Mouse (Mus musculus) myocyte (in vitro differentiated cells): Measurements from ENCODE around the gene Sox6.

ENCODE experiments used
- CEBPB ChIP-seq: IDR thresholded peaks from 2 replicates; pipeline ENCODE4 v1.6.1; 2011; ENCODE audit warnings: mild to moderate bottlenecking, moderate library complexity; ENCODE audit not compliant: poor library complexity, insufficient read depth, severe bottlenecking
- E2F4 ChIP-seq: IDR thresholded peaks from one replicate; pipeline ENCODE4 v1.6.1; 2011; ENCODE audit warnings: mild to moderate bottlenecking, control low read depth, moderate library complexity; ENCODE audit not compliant: insufficient read depth
- MAX ChIP-seq: IDR thresholded peaks from one replicate; pipeline ENCODE4 v1.6.1; 2011; ENCODE audit warnings: low read depth, mild to moderate bottlenecking, control low read depth
- MYOD1 ChIP-seq, 3 experiments: IDR thresholded peaks; one replicate each; pipeline ENCODE4 v1.6.1; 2011; ENCODE audit warnings: control low read depth in 2 of 3, low read depth in 2 of 3, mild to moderate bottlenecking in 2 of 3, moderate library complexity in 1 of 3; ENCODE audit not compliant: insufficient read length in 2 of 3, control insufficient read depth in 1 of 3
- MYOG ChIP-seq, 3 experiments: IDR thresholded peaks; one replicate each; pipeline ENCODE4 v1.6.1; 2011; ENCODE audit warnings: control low read depth in 2 of 3, low read depth in 2 of 3, mild to moderate bottlenecking in 2 of 3; ENCODE audit not compliant: insufficient read length in 2 of 3, control insufficient read depth in 1 of 3, insufficient read depth in 1 of 3
- POLR2A ChIP-seq: IDR thresholded peaks from one replicate; pipeline ENCODE4 v1.6.1; 2011; ENCODE audit warnings: low read depth, mild to moderate bottlenecking, control low read depth, moderate library complexity; ENCODE audit not compliant: insufficient read length
- POLR2AphosphoS2 ChIP-seq: IDR thresholded peaks from one replicate; pipeline ENCODE4 v1.6.1; 2011; ENCODE audit warnings: low read depth, control low read depth; ENCODE audit not compliant: insufficient read length
- REST ChIP-seq: IDR thresholded peaks from one replicate; pipeline ENCODE4 v1.6.1; 2011; ENCODE audit warnings: mild to moderate bottlenecking, control low read depth, moderate library complexity; ENCODE audit not compliant: insufficient read depth, insufficient read length
- SRF ChIP-seq: IDR thresholded peaks from one replicate; pipeline ENCODE4 v1.6.1; 2011; ENCODE audit warnings: low read depth; ENCODE audit not compliant: control insufficient read depth, insufficient read length
- TCF3 ChIP-seq: IDR thresholded peaks from one replicate; pipeline ENCODE4 v1.6.1; 2011; ENCODE audit warnings: low read depth, control low read depth; ENCODE audit not compliant: insufficient read length
- USF1 ChIP-seq: IDR thresholded peaks from one replicate; pipeline ENCODE4 v1.6.1; 2011; ENCODE audit warnings: low read depth, mild to moderate bottlenecking, control low read depth, moderate library complexity

DNA sequence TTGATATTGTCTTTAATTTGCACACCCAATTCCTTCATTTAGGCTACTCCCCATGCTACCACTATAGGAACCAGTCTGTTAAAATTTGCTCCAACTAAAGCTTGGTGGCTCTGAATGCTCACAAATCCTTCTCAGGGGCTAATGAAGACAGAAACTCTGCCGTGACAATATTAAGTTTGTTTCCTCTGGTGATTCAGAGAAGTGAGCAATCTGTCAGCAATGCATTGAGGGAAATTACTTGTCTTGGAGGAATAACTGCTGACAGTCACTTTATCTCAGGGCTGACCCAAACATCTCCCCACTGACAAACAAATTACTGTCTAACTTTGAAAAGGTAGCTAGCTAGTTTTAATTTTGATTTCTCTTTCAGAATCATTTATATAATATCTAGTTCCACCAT, 463.8 kb downstream of the Sox6 start:
- TF ChIP-seq POLR2A (no peak), MAX (no peak), USF1 (no peak), TCF3 (no peak), SRF (no peak), MYOG (IDR thresholded peaks at IDR 0.05; ENCODE audit: control insufficient read depth in 1 of 3, insufficient read depth in 1 of 3, insufficient read length in 2 of 3, low read depth in 2 of 3) (no peak), MYOD1 (IDR thresholded peaks at IDR 0.05; ENCODE audit: control insufficient read depth in 1 of 3, insufficient read length in 2 of 3, low read depth in 2 of 3) (no peak), POLR2AphosphoS2 (no peak), E2F4 (no peak), CEBPB (no peak), REST (no peak)
